In the genomic region with DNA sequence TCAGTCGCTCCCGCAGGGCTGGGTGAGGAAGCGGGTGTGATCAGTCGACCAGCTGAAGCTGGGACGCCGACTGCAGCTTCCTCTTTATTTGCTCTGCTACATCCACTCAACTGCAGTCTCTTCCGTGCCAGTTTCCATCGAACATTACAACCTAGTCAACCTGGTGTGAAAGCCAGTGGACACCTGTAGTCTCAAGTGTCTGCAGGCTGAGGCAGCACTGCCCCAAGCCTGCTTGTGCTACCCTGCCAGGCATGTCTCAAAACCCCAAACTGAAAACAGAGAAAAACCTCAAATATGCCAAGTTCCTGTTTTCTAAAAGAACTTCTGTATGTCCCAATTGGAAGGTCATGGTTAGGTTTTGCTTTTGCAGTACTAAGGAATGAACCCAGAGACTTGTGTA, we compare ENCODE assay signal across 8 mouse cellular contexts. TPM values are rescaled to one million over a fixed set of nuclear protein-coding genes. Genes with fewer than 3 reads are reported as not detected.
DNase-seq lines count a peak whose midpoint lies in the region; ATAC-seq and TF ChIP-seq lines count a peak whose summit lies in the region.

No protein-coding gene starts in this region.

- H3K4me2 ChIP-seq in hindbrain, embryonic 14.5 days (replicated peaks) = no peak overlapping the region

- no peak for TF ChIP-seq POLR2A in spleen, adult 2 months (IDR thresholded peaks at IDR 0.05; ENCODE audit: low read depth, low read length)

- no peak overlapping the region for H3K9ac ChIP-seq in hindbrain, embryonic 14.5 days

- TF ChIP-seq CTCF in spleen, adult 2 months (IDR thresholded peaks at IDR 0.05; ENCODE audit: extremely low read depth, insufficient read depth, insufficient read length, insufficient replicate concordance) = no peak

- no peak for ATAC-seq in hindbrain, embryonic 14.5 days (ENCODE audit: low FRiP score)

- 16% methylated on average over 8 of the region's 8 CpGs for WGBS in spleen, adult 2 months
- WGBS in hindbrain, embryonic 14.5 days = 92% methylated on average over 8 of the region's 8 CpGs

- H3K9me3 ChIP-seq in hindbrain, embryonic 14.5 days (ENCODE audit: control insufficient read depth, low read length) = no peaks in the 10 kb centered on the region

- H3K27ac ChIP-seq in spleen, adult 2 months (ENCODE audit: insufficient read depth, low read length) = peak overlapping the region; percentile 31
- no peak overlapping the region for H3K27ac ChIP-seq in hindbrain, embryonic 14.5 days

- peak; percentile 8 for DNase-seq in lung, postnatal 25 days (ENCODE audit: low spot score)
- DNase-seq in lung, postnatal 14 days = no peak
- peak; percentile 61 for DNase-seq in MEL-GATA-1-ER (ENCODE audit: extremely low read depth, low read depth)
- DNase-seq in lung, postnatal 36 days = peak; percentile 28
- DNase-seq in spleen, adult 2 months (ENCODE audit: low read depth in 1 of 2, low spot score in 2 of 2) = peak; percentile 40 to 60
- DNase-seq in layer of hippocampus, postnatal 36 days = no peak
- no peak for DNase-seq in left cerebral cortex, adult 9 months (ENCODE audit: low spot score in 2 of 2)
- DNase-seq in hindbrain, embryonic 14.5 days (ENCODE audit: low spot score) = no peak

- no peaks in the 10 kb centered on the region for H3K27me3 ChIP-seq in spleen, adult 2 months (ENCODE audit: control insufficient read depth, insufficient read depth, low read length)
- H3K27me3 ChIP-seq in hindbrain, embryonic 14.5 days (ENCODE audit: control insufficient read depth, insufficient read depth, low read length) = no peaks in the 10 kb centered on the region

- H3K4me3 ChIP-seq in spleen, adult 2 months (ENCODE audit: extremely low read depth, insufficient read depth, insufficient read length) = peak overlapping the region; percentile 28; the same call in 1 of the 2 replicates
- no peak overlapping the region for H3K4me3 ChIP-seq in hindbrain, embryonic 14.5 days (replicated peaks; ENCODE audit: low read length)

- peaks cover 3% of the 10 kb centered on the region; the same call in 1 of the 2 replicates for H3K4me1 ChIP-seq in spleen, adult 2 months (ENCODE audit: control insufficient read depth, insufficient read depth, insufficient read length)
- H3K4me1 ChIP-seq in hindbrain, embryonic 14.5 days (replicated peaks; ENCODE audit: control insufficient read depth, insufficient read depth, low read length) = no peaks in the 10 kb centered on the region

- H3K36me3 ChIP-seq in spleen, adult 2 months (ENCODE audit: control insufficient read depth, insufficient read depth, low read length) = peaks cover 9% of the 10 kb centered on the region
- peaks cover 59% of the 10 kb centered on the region for H3K36me3 ChIP-seq in hindbrain, embryonic 14.5 days (replicated peaks; ENCODE audit: control insufficient read depth, insufficient read depth)

RNA-seq across cellular contexts. Expression of gene Cnih4, which starts 25.7 kb away (rescaled TPM):
- 4.7 and 6.0 TPM in 2 replicates for polyA plus RNA-seq in spleen, adult 2 months (2012; rRNA removed)
- total RNA-seq in layer of hippocampus, postnatal 36 days (2021) = 10 to 100 TPM; 28.7 to 33.1 TPM
- 52.7 and 53.6 TPM in 2 replicates for polyA plus RNA-seq in hindbrain, embryonic 14.5 days (2014; fragmentation: Nextera tagmentation; extraction: Ambion mirVana)

RNA-seq across cellular contexts. Expression of gene Nvl, which starts 26.2 kb away (rescaled TPM):
- polyA plus RNA-seq in spleen, adult 2 months (2012; rRNA removed) = 7.7 and 8.6 TPM in 2 replicates
- total RNA-seq in layer of hippocampus, postnatal 36 days (2021) = 10 to 100 TPM; 32.4 to 38.1 TPM
- 36.4 and 39.3 TPM in 2 replicates for polyA plus RNA-seq in hindbrain, embryonic 14.5 days (2014; fragmentation: Nextera tagmentation; extraction: Ambion mirVana)

RNA-seq across cellular contexts. Expression of gene Wdr26, which starts 41.6 kb away (rescaled TPM):
- 36.3 and 37.2 TPM in 2 replicates for polyA plus RNA-seq in spleen, adult 2 months (2012; rRNA removed)
- 100 to 1,000 TPM; 119 to 122 TPM for total RNA-seq in layer of hippocampus, postnatal 36 days (2021)
- polyA plus RNA-seq in hindbrain, embryonic 14.5 days (2014; fragmentation: Nextera tagmentation; extraction: Ambion mirVana) = 45.7 and 49.8 TPM in 2 replicates

Comparison
In these comparisons a context has a peak if more than half of its experiments do, and no peak if none do; other contexts are left out.
1. DNase-seq: peak in lung, postnatal 25 days (single experiment), MEL-GATA-1-ER (single experiment), lung, postnatal 36 days (single experiment) and spleen, adult 2 months (2 of 2); none in lung, postnatal 14 days (single experiment), layer of hippocampus, postnatal 36 days (0 of 2), left cerebral cortex, adult 9 months (0 of 2) and hindbrain, embryonic 14.5 days (single experiment).